Mouse (Mus musculus) liver, embryonic 13.5 days (tissue): ENCODE results near the gene Ccdc106. TPM values are rescaled to one million over a fixed set of nuclear protein-coding genes. Genes with fewer than 3 reads are reported as not detected.
"Not testable (repeated sequence)": the region's sequence is repeated elsewhere in the genome, so short reads cannot be mapped to it uniquely, and the experiment has no call there.

ENCODE experiments used
- ATAC-seq: fragments of 200-750 bp; cut with Nextera tagmentation; 2 replicates; pipeline ENCODE4 v1.8.0; 2017; ENCODE audit warnings: low read depth, mild to moderate bottlenecking, moderate number of reproducible peaks, moderate library complexity
- DNase-seq: peaks from one replicate; pipeline ENCODE4 v3.0.0; 2022
- H3K27ac ChIP-seq: fragments of 300-500 bp; sonication (generic); 2 replicates; pipeline ENCODE4 v1.5.1; 2015; ENCODE audit warnings: moderate library complexity, mild to moderate bottlenecking, inconsistent platforms
- H3K27me3 ChIP-seq: fragments of 300-500 bp; sonication (generic); 2 replicates; pipeline ENCODE4 v1.6.1; 2015; ENCODE audit warnings: mild to moderate bottlenecking, inconsistent platforms
- H3K36me3 ChIP-seq: fragments of 300-500 bp; sonication (generic); 2 replicates; pipeline ENCODE4 v1.6.1; 2015; ENCODE audit warnings: mild to moderate bottlenecking, inconsistent platforms
- H3K4me1 ChIP-seq: fragments of 300-500 bp; sonication (generic); replicated peaks from 2 replicates; pipeline ENCODE4 v1.6.1; 2015; ENCODE audit warnings: inconsistent platforms
- H3K4me2 ChIP-seq: fragments of 300-500 bp; sonication (generic); 2 replicates; pipeline ENCODE4 v1.6.1; 2015; ENCODE audit warnings: inconsistent platforms, mild to moderate bottlenecking, moderate library complexity
- H3K4me3 ChIP-seq: fragments of 300-500 bp; sonication (generic); replicated peaks from 2 replicates; pipeline ENCODE4 v1.5.1; 2015; ENCODE audit warnings: mild to moderate bottlenecking, inconsistent platforms
- H3K9ac ChIP-seq: fragments of 300-500 bp; sonication (generic); 2 replicates; pipeline ENCODE4 v1.6.1; 2015; ENCODE audit warnings: mild to moderate bottlenecking, inconsistent platforms
- H3K9me3 ChIP-seq: fragments of 300-500 bp; sonication (generic); replicated peaks from 2 replicates; pipeline ENCODE4 v1.6.1; 2016; ENCODE audit warnings: inconsistent platforms
- WGBS: fragments of 180-500 bp; shearing (Covaris S2); methylation state at CpG from one replicate; pipeline ENCODE4 v1.1.7; 2015; ENCODE audit not compliant: insufficient replicate concordance; 5-methylcytosine and 5-hydroxymethylcytosine counted together
- polyA plus RNA-seq: library from polyadenylated mRNA; unstranded; fragments of >200 nt; fragmentation: Nextera tagmentation; extraction: Ambion mirVana; gene quantifications from 2 replicates; pipeline ENCODE4 v1.2.1, GENCODE M21; 2015

The Ccdc106 gene
- polyA plus RNA-seq, 1 experiment from 2014 or later: 0.84 TPM

GRCm38 (mm10) chr7:4996003-4996895 is 24.1 kb upstream of the Ccdc106 start, which contains the start of gene Zfp579:
TSS of gene Zfp579 (minus strand) at chr7:4996158.
- DNase-seq (no peak), ATAC-seq (peak; percentile 69)
- H3K9me3 ChIP-seq: no peaks in the 10 kb centered on the region
- 9% methylated on average over 14 of the region's 26 CpGs for WGBS
- peaks cover 49% of the 10 kb centered on the region for H3K27me3 ChIP-seq
- peak within 1 kb of the TSS; percentile 57 for H3K4me3 ChIP-seq
- peaks cover 11% of the 10 kb centered on the region for H3K36me3 ChIP-seq
- H3K9ac ChIP-seq: peak within 1 kb of the TSS; percentile 65
- 0 out of 2 replicates have a peak within 1 kb of the TSS, but pooled peaks have one; percentile 13 for H3K27ac ChIP-seq
- peaks cover 7% of the 10 kb centered on the region; the same call in 1 of the 2 replicates for H3K4me1 ChIP-seq
- H3K4me2 ChIP-seq: peak within 1 kb of the TSS; percentile 60

DNA sequence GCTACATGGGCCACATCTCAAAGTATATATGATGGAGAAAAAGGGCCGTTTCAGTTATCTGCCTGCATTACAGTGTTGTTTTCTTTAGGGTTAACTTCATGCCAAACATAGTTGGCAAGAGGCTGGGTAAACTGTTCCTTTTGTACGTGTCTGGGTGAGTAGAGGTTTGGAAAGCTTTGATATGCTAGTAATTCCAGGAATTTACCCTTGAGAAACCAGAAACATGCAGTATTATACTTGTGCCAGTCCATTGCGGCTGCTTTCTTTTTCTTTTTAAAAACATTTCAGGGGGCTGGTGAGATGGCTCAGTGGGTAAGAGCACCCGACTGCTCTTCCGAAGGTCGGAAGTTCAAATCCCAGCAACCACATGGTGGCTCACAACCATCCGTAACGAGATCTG is 23.4 kb upstream of the Ccdc106 start:
- no peak overlapping the region for H3K27ac ChIP-seq
- ATAC-seq (no peak), DNase-seq (no peak)
- H3K9ac ChIP-seq: no peak overlapping the region
- peaks cover 11% of the 10 kb centered on the region for H3K36me3 ChIP-seq
- 59% methylated on average over 8 of the region's 8 CpGs for WGBS
- peaks cover 49% of the 10 kb centered on the region for H3K27me3 ChIP-seq
- H3K4me1 ChIP-seq: peaks cover 7% of the 10 kb centered on the region; the same call in 1 of the 2 replicates
- H3K9me3 ChIP-seq: no peaks in the 10 kb centered on the region
- H3K4me3 ChIP-seq: no peak overlapping the region
- peak overlapping the region; percentile 60 for H3K4me2 ChIP-seq

GRCm38 (mm10) chr7:4999876-5000275 is 20.5 kb upstream of the Ccdc106 start:
- no peak for DNase-seq
- H3K4me3 ChIP-seq: no peak overlapping the region
- H3K36me3 ChIP-seq: no peaks in the 10 kb centered on the region
- H3K27me3 ChIP-seq: peaks cover 21% of the 10 kb centered on the region
- no peak overlapping the region for H3K27ac ChIP-seq
- H3K9me3 ChIP-seq: peaks cover 4% of the 10 kb centered on the region; the same call in 1 of the 2 replicates
- H3K4me1 ChIP-seq: peaks cover 7% of the 10 kb centered on the region; the same call in 1 of the 2 replicates
- ATAC-seq: no peak
- WGBS: 48% methylated on average over 2 of the region's 2 CpGs
- H3K4me2 ChIP-seq: no peak overlapping the region
- no peak overlapping the region for H3K9ac ChIP-seq

- not testable (repeated sequence) for H3K4me1 ChIP-seq, H3K4me3 ChIP-seq, ATAC-seq
These were observed 17.5 kb upstream of the Ccdc106 start for GRCm38 (mm10) chr7:5002876-5003275.

DNA sequence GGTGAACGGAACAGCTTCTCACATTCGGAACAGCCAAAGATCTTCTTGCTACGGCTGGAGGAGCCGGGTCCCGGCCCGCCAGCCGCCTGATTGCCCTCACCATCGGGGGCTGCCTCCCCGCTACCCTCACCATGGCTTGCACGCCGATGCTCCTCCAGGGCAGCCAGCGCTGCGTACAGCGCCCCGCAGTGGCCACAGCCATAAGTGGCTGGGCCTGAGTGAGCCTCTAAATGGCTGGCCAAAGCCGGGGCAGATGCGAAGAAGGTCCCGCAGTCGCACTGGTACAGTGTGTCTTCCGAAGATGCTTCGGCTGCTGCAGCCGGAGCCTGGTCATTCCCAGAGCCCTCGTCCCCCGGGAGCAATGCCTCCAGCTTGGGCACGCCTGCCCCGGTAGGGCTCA is 12.1 kb upstream of the Ccdc106 start:
- H3K9me3 ChIP-seq: no peaks in the 10 kb centered on the region
- 90% methylated on average over 26 of the region's 26 CpGs for WGBS

More at GRCm38 (mm10) chr7:5002876-5003275, 17.5 kb upstream of the Ccdc106 start:
- peaks cover 16% of the 10 kb centered on the region for H3K36me3 ChIP-seq
- H3K4me2 ChIP-seq, H3K9me3 ChIP-seq, H3K27ac ChIP-seq, H3K9ac ChIP-seq, DNase-seq, H3K27me3 ChIP-seq: not testable (repeated sequence)
- 65% methylated on average over 8 of the region's 8 CpGs for WGBS

DNA sequence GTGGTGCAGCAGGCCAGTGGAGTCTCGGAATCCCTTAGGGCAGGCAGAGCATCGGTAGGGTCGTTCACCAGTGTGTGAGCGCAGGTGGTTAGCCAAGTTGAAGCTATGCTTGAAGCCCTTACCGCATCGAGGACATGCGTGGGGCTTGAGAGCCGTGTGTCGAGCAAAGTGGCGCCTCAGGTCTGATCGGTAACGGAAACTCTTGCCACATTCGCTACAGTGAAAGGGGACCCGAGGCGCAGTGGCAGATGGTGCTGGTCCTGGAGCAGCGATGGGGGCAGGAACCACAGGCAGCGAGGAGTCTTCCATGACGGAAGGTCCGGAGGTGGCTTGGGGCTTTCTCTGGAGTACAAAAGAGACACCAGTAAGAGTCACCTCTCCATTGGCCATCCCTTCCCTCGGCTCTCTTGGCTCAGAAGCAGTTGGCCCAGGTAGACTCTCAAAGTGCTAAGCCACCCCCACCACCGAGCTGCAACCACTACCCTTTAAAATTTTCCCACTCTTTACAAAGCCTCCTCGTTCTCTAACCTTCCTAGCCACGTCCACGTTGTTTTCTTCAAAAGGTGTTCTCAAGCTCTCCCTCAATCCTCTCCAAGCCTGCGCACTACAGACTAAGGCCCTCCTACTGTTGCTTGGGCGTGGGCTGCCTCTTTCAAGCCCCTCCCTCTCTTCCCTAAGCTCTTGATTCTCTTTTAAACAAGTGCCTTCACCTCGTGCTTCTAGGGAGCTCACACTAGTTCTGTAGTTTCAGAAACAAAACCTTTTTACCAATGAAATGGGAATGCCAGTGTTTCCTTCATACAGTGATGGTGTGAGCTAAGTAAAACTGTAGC is 7.5 kb upstream of the Ccdc106 start:
- peak overlapping the region; percentile 88 for H3K4me2 ChIP-seq
- peak overlapping the region; percentile 50 for H3K9ac ChIP-seq
- H3K36me3 ChIP-seq: peaks cover 63% of the 10 kb centered on the region
- ATAC-seq (no peak), DNase-seq (no peak)
- H3K4me3 ChIP-seq: peak overlapping the region; percentile 80; the same call in 1 of the 2 replicates
- WGBS: 81% methylated on average over 27 of the region's 27 CpGs
- H3K9me3 ChIP-seq: peaks cover 4% of the 10 kb centered on the region; the same call in 1 of the 2 replicates
- peaks cover 29% of the 10 kb centered on the region for H3K4me1 ChIP-seq
- H3K27me3 ChIP-seq: no peaks in the 10 kb centered on the region
- H3K27ac ChIP-seq: peak overlapping the region; percentile 98; the same call in 1 of the 2 replicates

More for the DNA sequence above, 12.1 kb upstream of the Ccdc106 start:
- DNase-seq: no peak
- Histone ChIP-seq H3K4me3 (no peak overlapping the region), H3K27ac (no peak overlapping the region), H3K9ac (no peak overlapping the region), H3K4me1 (peaks cover 8% of the 10 kb centered on the region), H3K4me2 (no peak overlapping the region), H3K27me3 (no peaks in the 10 kb centered on the region), H3K36me3 (peaks cover 68% of the 10 kb centered on the region)
- no peak for ATAC-seq

DNA sequence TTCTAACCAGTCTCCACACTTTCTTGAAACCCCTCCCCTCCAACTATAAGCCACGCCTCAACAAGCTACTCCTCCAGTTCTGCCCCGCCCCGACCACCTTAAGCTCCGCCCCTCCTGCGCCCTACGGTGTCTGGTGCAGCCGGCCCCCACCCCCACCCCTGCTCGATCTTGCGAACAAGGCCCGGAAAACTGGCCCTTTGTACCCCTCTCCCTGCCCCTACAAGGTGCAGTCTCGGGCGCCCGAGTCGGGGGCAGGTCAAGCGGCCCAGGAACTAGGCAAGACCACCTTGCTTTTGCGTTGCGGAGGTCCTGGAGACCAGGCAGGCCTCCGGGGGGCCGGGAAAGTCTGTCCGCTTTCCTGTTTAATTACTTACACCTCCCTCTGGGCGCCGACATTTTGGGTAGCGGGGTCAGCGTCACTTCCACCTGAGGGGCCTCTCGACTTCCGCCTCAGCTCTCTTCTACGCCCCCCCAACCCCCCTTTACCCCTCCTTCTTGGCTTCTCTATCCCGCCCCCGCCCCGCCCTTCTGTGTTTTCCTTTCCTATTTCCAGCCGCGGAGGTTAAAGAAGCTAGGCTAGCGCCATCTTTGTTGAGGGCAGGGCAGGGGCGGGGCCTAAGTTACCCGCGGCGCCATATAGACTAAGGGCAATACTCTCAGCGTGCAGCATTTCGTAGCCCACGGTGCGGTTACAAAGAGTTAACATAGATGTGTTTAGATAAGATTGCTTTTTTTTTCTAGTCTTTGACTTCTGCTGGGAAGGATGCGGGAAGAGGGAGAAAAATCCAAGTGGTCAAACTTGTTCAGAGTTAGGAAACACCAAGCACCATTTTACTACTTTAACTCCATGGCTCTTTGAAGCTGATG is 5.9 kb upstream of the Ccdc106 start, which contains the start of the genes Zfp524 and Fiz1:
Zfp524 (plus strand) TSS at position 165 of the 867 bp plus-strand sequence.
Fiz1 (minus strand) TSS at position 447 of the 867 bp plus-strand sequence.
- Histone ChIP-seq H3K9ac (peak within 1 kb of the TSS; percentile 85), H3K27me3 (no peaks in the 10 kb centered on the region), H3K27ac (peak within 1 kb of the TSS; percentile 98), H3K4me2 (peak within 1 kb of the TSS; percentile 88), H3K36me3 (peaks cover 52% of the 10 kb centered on the region), H3K4me1 (peaks cover 39% of the 10 kb centered on the region), H3K4me3 (peak within 1 kb of the TSS; percentile 80), H3K9me3 (peaks cover 4% of the 10 kb centered on the region; the same call in 1 of the 2 replicates)
- ATAC-seq: peak; percentile 74
- under 1% methylated on average over 42 of the region's 42 CpGs for WGBS
- peak; percentile 93 for DNase-seq

DNA sequence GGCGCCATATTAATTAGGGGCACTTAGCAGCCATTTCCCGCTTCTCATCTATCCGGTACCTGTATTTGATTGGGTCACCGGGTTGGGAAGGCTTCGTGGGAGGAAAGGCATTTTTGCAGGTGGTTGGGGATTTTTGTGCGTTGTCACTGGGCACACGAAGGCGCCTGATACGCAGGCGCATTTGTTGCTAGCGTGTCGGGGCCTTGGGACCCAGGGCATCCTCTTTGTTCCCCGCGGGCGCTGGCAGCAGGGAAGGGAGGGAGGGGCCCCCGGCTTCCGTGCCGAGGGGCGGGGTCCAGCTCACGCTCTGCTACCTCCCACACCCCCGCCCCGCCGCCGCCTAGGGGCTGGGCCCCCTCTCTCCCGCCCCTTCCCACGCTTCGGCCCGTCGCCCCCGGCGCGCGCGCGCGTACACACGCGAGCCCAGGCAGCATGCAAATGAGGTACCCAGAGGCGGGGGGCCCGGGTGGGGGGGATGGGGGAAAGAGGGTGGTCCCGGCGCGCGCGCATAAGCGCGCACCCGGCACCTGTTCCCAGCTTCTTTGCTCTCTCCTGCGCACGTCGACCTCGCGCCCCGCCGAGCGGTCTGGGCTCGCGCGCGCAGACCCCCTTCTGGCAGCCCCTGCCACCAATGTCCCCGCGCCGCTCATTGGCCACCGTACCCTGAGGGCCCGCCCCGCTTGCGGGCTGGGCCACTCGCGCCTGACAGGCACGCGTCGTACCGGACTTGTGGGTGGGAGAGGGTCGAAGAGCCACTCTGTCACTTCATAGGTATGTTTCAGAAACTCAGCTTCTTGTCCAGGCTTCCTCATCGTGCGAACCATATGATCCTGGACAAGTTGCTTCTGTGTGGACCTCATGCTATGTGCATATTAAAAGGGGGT is 5.0 kb upstream of the Ccdc106 start, which contains the start of gene Gm44973:
Gm44973 (plus strand) TSS at position 379 of the 884 bp plus-strand sequence.
- peak within 1 kb of the TSS; percentile 98 for H3K27ac ChIP-seq
- peak within 1 kb of the TSS; percentile 80 for H3K4me3 ChIP-seq
- peaks cover 41% of the 10 kb centered on the region for H3K4me1 ChIP-seq
- H3K27me3 ChIP-seq: no peaks in the 10 kb centered on the region
- H3K9ac ChIP-seq: peak within 1 kb of the TSS; percentile 85
- H3K9me3 ChIP-seq: peaks cover 4% of the 10 kb centered on the region; the same call in 1 of the 2 replicates
- peaks cover 43% of the 10 kb centered on the region for H3K36me3 ChIP-seq
- peak; percentile 85 for DNase-seq
- ATAC-seq: peak; percentile 74
- H3K4me2 ChIP-seq: peak within 1 kb of the TSS; percentile 88
- under 1% methylated on average over 71 of the region's 76 CpGs for WGBS

GRCm38 (mm10) chr7:5016057-5016456 is 4.3 kb upstream of the Ccdc106 start:
- WGBS: 43% methylated on average over 3 of the region's 3 CpGs
- Histone ChIP-seq H3K27me3 (no peaks in the 10 kb centered on the region), H3K36me3 (peaks cover 36% of the 10 kb centered on the region), H3K4me3 (peak overlapping the region; percentile 80), H3K4me2 (peak overlapping the region; percentile 88), H3K4me1 (peaks cover 46% of the 10 kb centered on the region), H3K9ac (peak overlapping the region; percentile 85), H3K27ac (peak overlapping the region; percentile 98), H3K9me3 (peaks cover 4% of the 10 kb centered on the region; the same call in 1 of the 2 replicates)
- no peak for ATAC-seq
- DNase-seq: no peak
